Mouse (Mus musculus): ENCODE measurements at regions not wholly inside any gene's neighbourhood (a gene's known extent, or its start where the extent isn't known, plus 50 kb on each side); places are given as distances from the start of the nearest gene placed in this dataset.

- peak; percentile 41 to 67 for DNase-seq (ENCODE audit: low spot score in 2 of 2)
Measured at GRCm38 (mm10) chr13:37290636-37291035, 54.4 kb upstream of the Ly86 start.

GRCm38 (mm10) chr13:37288993-37289392, 56.0 kb upstream of the Ly86 start:
- DNase-seq (ENCODE audit: low spot score in 2 of 2), result no peak

- peak; percentile 14 to 27 for DNase-seq (ENCODE audit: low spot score in 2 of 2)
Measured at GRCm38 (mm10) chr13:37282515-37282914, 62.5 kb upstream of the Ly86 start.

GRCm38 (mm10) chr13:37279078-37279789, 65.8 kb upstream of the Ly86 start:
- no peak for DNase-seq (ENCODE audit: low spot score in 2 of 2)

- DNase-seq (ENCODE audit: low spot score in 2 of 2), result peak; percentile 8 to 41
Measured at GRCm38 (mm10) chr13:37249581-37250461, 95.2 kb upstream of the Ly86 start.

GRCm38 (mm10) chr13:37248741-37249140, 96.3 kb upstream of the Ly86 start:
- DNase-seq (ENCODE audit: low spot score in 2 of 2), result no peak

GRCm38 (mm10) chr13:37240048-37240447, 105.0 kb upstream of the Ly86 start:
- DNase-seq (ENCODE audit: low spot score in 2 of 2), result no peak

- DNase-seq (ENCODE audit: low spot score in 2 of 2), result peak in 1 of 2 experiments; percentile 21
Measured at GRCm38 (mm10) chr13:37237285-37237684, 107.7 kb upstream of the Ly86 start.

GRCm38 (mm10) chr13:37225834-37226233, 119.2 kb upstream of the Ly86 start:
- no peak for DNase-seq (ENCODE audit: low spot score in 2 of 2)

- no peak for DNase-seq (ENCODE audit: low spot score in 2 of 2)
Measured at GRCm38 (mm10) chr13:37220436-37220835, 124.6 kb upstream of the Ly86 start.

GRCm38 (mm10) chr13:37218596-37218995, 126.4 kb upstream of the Ly86 start:
- peak; percentile 8 to 38 for DNase-seq (ENCODE audit: low spot score in 2 of 2)

GRCm38 (mm10) chr13:37214590-37215282, 130.3 kb upstream of the Ly86 start:
- no peak for DNase-seq (ENCODE audit: low spot score in 2 of 2)

- DNase-seq (ENCODE audit: low spot score in 2 of 2), result no peak
Measured at GRCm38 (mm10) chr13:37197136-37197535, 147.1 kb upstream of the F13a1 start.

- DNase-seq (ENCODE audit: low spot score in 2 of 2), result no peak
Measured at GRCm38 (mm10) chr13:37195857-37196256, 145.8 kb upstream of the F13a1 start.

- no peak for DNase-seq (ENCODE audit: low spot score in 2 of 2)
Measured at GRCm38 (mm10) chr13:37181169-37181787, 131.2 kb upstream of the F13a1 start.

GRCm38 (mm10) chr13:37176526-37176925, 126.5 kb upstream of the F13a1 start:
- DNase-seq (ENCODE audit: low spot score in 2 of 2), result no peak

- no peak for DNase-seq (ENCODE audit: low spot score in 2 of 2)
Measured at GRCm38 (mm10) chr13:37175997-37176396, 126.0 kb upstream of the F13a1 start.

- DNase-seq (ENCODE audit: low spot score in 2 of 2), result no peak
Measured at GRCm38 (mm10) chr13:37158831-37159522, 108.9 kb upstream of the F13a1 start.

- DNase-seq (ENCODE audit: low spot score in 2 of 2), result no peak
Measured at GRCm38 (mm10) chr13:37157808-37158207, 107.8 kb upstream of the F13a1 start.

- DNase-seq (ENCODE audit: low spot score in 2 of 2), result peak; percentile 16
Measured at GRCm38 (mm10) chr13:37151835-37152516, 101.9 kb upstream of the F13a1 start.

- peak; percentile 6 to 40 for DNase-seq (ENCODE audit: low spot score in 2 of 2)
Measured at GRCm38 (mm10) chr13:37149961-37150360, 99.9 kb upstream of the F13a1 start.
